Mouse (Mus musculus): ENCODE data around the gene Rnf220.

- no peak for TF ChIP-seq EP300 (IDR thresholded peaks at IDR 0.05)
- no peak for TF ChIP-seq CTCF (IDR thresholded peaks at IDR 0.05)
These were observed 88.9 kb downstream of the Rnf220 start for GRCm38 (mm10) chr4:117407945-117408344.

Data from lung, postnatal 0 days (tissue).